Mouse (Mus musculus) ES-CJ7 (cell line): ENCODE results near the gene Lax1.
"Not testable (repeated sequence)": the region's sequence is repeated elsewhere in the genome, so short reads cannot be mapped to it uniquely, and the experiment has no call there.

Source experiments
- DNase-seq: peaks from one replicate; pipeline ENCODE4 v3.0.0; 2011; ENCODE audit warnings: low read depth, low spot score

Gene Lax1

DNA sequence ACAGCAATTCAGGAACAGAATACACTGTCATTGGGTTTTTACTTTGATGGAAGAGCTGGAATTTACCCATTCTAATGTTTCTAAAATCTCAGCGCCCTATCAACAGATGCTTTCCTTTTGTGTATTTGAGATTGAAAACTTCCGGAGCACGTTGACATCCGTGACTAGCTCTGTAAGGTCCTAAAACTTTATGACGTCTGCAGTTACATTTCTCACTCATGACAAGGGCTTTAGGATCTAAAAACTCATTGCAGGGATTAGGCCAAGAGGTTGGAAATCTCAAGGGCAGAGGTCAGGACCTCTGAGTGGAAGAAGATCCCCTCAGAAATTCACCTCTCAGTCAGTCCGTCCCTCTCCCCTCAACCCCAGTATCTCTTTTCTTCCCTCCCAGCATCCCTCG, 1.6 kb downstream of the Lax1 start:
- no peak for DNase-seq

DNA sequence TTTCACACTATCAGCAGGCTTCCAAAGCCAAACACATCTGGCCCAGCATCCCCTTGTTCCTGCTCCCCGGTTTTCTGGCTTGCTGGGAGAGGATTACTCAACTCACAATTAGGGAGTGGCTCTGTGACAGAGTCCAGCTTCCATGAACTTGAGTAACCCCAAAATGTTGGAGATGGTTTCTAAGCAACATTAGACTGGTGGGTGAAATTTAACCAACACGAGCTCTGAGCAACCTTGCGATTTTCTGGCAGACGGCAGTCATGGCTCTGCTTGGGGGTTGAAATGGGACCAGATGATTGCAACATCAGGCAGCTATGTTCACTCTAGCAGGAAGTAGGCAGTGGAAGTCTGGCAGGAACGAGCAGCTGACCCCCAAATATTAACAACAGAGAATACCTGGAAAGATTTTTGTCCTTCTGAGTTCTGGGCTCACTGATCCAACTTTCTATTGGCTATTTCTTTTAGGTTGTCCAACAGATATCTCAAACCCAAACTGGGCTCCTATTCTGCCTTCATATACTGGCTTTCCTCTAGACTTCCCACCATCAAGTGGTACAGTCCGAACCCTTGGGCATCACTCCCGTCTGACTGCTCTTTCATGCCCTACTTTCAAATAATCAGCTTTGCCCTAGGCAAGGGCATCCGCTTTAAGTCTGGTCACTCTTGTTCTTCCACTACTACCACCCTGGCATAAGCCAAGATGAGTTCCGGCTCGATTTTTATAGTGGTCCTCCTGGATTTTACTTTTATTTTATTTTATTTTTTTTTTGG, 4.0 kb downstream of the Lax1 start:
- no peak for DNase-seq

DNA sequence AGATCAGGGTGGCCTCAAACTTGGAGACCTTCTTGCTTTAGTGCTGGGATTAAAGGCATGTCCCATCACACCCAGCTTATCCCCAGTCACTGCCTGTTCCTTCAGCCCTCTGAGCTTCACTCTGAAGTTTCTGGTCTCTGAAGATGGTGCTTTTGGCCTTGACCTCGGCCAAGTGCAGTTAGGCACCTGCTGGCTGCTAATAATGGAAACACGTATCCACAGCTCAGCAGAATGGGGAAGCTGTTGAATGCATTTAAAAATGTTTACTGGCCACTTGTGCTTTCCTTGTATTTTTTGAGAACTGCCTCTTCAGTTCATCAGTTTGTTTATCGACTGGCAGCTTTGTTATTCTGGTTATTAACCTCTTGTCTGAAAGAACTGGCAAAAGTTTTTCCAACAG, 18.1 kb downstream of the Lax1 start:
- DNase-seq = peak; percentile 81

DNA sequence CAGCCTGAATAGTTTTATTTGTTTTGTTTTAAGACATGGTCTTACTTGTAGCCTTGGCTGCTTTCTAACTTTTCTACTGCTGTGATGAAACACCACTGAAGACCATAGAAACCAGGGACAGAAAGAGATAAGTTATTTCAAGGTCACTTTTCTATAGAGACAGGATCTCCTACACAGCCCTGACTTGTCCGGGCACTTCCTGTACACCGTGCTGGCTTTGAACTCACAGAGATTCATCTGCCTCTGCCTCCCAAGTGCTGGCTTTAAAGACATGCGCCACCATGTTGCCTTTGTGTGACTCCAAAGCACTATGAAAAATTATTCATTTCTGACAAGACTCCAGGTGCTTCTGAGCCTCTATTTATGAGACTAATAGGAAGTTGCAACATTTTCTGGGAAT, 18.6 kb downstream of the Lax1 start:
- DNase-seq = peak; percentile 66

DNA sequence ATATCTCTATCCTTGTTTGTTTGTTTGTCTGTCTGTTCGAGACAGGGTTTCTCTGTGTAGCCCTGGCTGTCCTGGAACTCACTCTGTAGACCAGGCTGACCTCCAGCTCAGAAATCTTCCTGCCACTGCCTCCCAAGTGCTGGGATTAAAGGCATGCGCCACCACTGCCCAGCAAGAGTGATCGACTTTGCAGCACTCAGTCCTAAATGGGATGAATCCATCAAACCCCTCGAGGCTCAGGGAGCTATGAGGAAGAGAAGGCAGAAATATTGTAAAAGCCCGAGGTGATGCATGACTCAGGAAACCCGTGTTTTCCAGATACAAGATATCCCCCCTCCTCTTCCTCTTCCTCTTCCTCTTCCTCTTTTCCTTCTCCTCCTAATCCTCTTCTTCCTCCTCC, 19.1 kb downstream of the Lax1 start:
- no peak for DNase-seq

DNA sequence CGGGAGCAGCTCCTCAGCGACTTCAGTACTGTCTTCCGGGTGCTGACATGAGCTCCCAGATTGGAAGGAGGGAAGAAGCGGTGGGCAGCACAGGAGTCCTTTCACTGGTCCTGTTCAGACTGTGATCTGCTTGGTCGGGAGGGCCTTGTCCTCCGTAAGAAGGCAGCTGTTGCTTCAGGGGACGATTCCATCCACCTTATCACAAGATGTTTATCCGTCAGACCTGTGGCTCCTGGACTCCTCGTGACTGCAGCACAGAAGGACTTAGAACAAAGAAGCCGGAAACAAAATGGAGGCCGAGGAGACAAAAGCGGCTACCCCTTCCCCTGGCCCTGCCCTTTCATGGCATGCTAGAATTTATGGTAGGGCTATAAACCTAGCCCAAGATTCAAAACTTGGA, 19.7 kb downstream of the Lax1 start:
- DNase-seq = peak; percentile 73

DNA sequence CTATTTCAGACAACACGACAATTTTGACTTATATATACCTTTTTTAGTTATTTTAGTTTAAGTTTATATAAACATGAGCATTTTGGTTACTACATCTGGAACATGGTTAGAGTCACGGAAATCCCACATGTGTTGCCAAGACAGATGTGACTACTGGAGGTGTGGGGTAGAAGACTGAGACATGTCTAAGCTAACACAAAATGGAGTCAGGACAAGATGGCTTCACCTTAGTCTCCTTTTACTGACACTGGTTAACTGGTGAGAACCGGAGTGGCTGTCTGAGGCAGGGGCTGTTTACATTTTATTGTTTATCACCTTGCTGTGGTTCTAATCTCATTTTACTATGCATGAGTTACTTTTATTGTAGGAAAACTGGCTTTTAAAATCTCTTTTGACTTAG, 21.3 kb downstream of the Lax1 start:
- DNase-seq = no peak

DNA sequence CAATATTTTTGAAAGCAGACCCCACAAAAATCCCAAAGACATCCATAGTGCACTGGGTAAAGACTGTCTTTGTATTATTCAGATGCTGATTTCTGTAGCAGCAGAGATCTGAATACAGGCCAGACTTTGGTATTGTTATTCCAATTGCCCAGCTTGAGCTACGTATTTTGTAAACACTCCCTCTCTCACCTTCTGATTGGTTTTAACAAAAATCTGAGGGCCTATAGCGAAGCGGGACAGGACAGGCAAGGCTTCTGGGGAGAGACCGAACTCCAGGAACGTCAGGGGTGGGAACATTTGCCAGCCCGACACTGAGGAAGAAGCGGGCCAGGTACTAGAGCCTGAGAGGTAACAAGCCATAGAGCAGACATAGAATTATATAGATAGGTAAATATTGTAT, 22.2 kb downstream of the Lax1 start:
- DNase-seq = peak; percentile 99

DNA sequence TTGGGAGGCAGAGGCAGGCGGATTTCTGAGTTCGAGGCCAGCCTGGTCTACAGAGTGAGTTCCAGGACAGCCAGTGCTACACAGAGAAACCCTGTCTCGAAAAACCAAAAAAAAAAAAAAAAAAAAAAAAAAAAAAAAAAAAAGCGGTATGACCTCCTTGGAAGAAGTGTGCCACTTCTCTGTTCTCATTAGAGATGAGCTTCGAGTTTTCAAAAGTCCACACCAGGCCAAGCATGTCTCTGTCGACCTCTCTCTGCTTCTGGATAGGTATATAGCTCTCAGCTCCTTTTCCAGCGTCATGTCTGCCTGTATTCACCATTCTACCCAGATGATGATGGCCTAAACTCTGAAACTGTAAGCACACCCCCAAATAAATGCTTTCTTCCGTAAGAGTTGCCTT, 24.2 kb downstream of the Lax1 start:
- not testable (repeated sequence) for DNase-seq

DNA sequence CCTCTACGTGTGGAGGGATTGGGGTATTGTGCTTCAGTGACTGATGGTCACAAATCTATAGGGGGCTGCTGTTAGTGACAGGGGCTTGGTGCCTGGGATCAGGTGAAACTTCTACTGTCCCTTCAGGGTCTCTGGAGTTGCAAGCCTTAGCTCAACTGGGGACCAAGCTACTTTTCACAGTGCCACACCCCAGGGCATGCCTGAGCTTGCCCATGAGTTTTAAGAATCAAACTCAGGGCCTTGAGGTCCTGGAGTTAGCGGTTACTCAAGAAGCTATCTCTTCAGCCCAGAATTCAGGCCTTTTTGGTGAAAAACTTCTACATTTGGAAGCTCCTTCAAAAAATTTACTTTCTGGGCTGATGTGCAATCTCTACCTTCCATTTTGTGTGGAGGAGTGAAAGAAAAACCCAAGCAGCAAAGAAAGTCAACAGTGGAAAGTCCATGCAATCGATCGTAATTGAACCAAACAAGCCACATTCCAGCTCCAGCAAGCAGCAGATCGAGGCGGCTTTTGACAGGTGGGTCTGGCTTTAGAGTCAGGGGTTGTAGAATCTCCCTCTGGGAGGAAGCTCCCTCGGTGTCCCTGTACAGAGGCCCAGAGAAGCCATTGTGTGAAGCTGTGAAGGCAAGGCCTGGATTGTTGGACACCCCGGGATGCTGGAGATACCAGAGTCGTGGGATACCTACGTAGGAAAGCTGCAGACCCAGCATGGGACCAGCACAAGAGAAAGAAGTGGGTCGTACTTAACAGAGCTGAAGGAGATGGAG, 25.5 kb downstream of the Lax1 start:
- peak; percentile 88 for DNase-seq

DNA sequence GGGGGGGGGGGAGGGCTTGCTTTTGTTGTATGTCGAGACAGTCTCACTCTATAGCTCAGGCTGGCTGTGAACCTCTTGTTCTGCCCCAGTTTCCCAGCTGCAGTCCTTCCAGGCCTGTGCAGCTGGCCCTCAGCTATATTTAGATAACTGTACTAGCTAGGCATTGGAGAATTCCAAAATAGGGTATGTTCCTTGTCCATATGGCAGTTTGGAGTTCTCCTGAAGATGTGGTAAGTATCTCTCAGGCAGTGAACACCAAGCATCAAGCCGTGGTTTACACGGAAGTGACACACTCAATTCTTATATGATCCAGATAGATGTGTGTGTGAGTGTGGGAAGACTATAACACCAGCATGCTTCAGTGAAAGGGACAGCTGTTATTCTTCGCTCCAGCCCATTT, 26.5 kb downstream of the Lax1 start:
- no peak for DNase-seq

DNA sequence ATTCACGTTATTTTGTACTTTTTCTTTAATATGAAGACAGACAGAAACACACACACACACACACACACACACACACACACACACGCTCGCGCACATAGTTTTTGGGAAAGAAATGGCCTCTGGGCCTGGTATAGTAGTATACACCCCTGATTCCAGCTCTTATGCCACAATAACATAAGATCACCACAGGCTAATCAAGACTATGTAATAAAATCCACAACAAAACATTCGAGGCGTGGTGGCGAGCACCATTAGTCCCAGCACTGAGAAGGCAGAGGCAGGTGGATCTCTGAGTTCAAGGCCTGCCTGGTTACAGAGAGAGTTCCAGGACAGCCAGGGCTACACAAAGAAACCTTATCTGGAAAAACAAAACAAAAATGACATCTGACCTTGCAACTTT, 27.0 kb downstream of the Lax1 start:
- DNase-seq = no peak

DNA sequence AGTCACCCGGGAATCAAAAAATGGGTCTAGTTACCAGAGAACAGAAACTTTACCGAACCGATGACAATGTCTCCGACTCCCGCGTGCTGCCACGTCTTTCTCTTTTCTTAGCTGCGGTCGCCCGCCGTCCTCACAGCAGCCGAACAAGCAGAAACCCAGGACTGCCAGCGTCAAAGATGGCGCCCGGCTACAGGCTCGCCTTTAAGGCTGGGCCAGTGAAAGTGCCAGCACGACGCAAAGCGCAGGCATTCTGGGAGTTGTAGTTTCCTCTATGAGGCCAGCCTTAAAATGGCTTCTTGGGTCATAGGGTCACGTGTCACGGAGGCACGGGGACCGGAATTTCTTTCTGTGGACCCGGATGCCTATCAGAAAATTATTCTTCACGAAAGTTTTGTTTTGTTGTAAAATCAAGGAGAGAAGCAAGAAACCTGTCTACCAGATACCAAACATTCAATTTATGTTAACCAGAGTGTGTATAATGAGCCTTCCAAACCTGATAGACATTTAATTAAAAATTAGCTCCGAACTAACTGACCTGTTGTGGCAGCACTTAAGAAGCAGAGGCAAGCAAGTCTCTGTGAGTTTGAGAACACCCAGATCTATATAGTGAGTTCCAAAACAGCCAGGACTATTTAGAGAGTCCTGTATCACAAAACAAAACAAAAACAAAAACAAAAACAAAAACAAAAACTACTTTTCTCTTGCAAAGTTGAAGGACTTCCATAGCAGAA, 28.5 kb downstream of the Lax1 start, which contains the start of gene Gm38394:
TSS of gene Gm38394 (minus strand) at position 116 of the 731 bp plus-strand sequence.
- peak; percentile 99 for DNase-seq

DNA sequence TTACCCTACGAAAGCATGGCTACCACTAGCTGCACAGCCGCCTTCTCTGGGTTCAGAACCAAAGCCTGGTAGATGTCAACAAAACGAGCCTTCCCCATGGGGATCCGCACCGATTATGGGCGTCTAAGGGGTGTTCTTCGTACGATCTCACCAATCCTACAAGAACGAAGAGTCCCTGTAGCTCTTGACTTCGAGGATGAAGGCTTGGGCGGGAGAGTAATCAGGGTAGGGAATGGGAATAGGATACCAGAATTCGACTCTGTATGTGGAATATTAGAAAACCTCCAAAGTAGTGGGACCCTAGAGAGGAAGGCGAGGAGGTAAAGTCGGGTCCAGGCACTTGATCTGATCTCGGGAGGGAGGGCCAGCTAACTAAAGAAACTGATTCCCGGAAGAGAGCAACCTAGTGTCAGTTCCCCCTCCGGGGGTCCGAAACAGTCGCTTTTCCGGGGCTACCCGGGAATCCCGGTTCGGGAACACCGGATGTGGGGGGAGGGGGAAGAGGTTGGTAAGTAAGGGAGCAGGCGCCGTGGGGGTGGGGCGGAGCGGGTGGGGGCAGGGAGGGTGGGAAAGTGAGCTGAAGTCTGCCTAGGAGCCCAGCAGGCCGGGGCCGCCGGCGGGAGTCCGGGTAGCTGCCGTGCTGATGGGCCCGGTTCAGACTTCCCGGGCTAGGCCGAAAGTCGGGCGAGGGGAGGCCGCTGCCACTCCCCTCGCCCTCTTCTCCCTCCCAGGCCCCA, 29.3 kb downstream of the Lax1 start, which contains the start of gene Zbed6:
TSS of gene Zbed6 (minus strand) at position 420 of the 737 bp plus-strand sequence.
- DNase-seq = peak; percentile 96

DNA sequence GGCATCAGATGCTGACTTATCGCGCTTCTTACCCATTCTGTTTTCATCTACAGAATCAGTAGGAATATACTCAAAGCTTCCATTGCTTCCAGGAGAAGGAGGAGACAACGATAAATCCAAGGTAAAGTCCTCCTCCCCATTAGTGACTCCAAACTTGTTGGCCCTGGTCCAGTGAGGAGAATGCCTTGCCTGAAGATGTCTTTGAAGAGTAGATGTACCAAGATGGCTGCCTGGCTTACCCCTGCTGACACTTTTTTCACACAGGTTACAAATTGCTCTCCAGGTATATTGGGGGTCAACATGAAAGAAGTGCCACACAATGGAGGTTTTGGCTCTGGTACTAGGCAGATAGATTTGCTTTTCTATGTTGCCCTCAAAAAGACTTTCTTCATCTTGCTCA, 31.0 kb downstream of the Lax1 start:
- no peak for DNase-seq

DNA sequence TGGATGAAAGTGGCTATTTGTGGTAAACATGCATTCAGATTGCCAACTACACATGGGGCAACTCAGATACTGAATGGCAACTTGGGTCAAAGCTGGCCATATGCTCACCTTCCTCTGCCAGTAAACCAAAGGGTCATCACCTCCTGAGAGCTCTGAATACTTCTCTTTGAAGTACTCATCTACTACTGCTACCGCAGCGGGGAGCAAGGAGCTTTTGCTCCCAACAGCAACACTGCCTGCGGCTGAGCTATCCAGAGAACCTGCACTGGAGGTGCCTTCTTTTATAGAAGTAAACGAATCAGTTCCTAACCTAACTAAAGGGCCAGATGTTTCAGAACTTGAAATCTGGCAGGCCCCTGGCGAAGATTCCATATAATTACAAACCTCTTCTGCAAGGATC, 33.1 kb downstream of the Lax1 start:
- no peak for DNase-seq

DNA sequence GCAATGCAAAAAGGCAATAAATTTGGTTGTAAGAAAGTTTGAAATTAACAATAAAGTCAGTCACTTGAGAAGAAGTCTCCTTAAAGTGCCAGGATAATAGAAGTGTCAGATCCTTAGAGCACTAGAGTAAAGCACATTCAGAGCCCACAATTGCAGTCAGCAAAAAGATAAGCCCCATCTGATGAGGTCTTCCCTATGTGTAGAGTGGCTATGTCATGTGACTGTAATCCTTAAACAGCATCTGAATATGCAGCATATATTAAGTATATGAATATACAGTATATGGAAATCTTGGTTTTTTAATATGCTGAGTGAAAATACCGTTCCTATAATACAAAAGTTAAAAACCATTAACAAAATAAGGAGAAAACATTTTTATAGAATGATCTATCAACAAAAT, 36.9 kb downstream of the Lax1 start:
- DNase-seq = no peak

DNA sequence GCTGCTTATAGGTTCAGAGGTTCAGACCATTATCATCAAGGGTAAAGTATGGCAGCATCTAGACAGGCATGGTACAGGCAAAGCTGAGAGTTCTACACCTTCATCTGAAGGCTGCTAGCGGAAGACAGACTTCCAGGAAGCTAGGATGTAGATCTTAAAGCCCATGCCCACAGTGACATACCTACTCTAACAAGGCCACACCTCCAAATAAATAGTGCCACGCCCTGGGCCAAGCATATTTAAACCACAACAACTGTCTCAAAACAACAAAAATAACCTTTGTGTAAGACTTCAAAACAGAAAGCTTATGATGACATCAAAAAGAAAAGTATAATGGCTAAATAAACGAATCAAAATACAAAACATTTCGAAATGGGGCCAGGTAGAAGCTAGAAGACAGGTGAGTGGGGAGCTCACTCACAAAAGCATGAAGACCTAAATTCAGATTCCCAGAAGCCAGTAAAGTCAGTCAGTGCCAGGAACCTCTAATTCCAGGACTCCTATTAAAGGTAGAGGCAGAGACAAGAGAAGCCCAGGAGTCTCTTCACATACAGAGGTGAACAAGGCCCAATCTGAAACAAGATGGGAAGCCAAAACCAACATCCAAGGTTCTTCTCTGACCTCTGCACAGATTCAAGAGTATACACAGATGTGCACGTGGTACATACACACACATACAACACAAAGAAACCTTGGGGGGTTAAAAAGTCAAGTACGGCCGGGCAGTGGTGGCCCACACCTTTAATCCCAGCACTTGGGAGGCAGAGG, 39.4 kb downstream of the Lax1 start:
- peak; percentile 38 for DNase-seq

DNA sequence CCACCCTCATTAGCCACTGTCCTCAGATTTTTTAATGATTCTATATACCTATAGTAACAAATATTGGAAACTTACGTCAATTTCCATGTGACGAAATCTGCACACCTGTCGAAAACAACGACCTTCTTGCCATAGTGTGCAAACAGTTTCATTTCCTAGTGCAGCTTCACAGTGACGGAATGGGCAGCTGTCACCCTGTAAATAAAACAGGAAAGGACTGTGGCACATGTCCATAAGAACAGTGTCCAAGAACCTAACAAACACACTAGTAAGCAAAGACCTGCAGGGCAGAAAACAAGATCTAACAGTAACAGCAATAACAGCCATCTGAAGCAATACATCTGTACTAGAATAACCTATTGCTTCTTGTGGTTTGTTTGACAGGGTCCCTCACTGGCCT, 44.3 kb downstream of the Lax1 start:
- DNase-seq = no peak

DNA sequence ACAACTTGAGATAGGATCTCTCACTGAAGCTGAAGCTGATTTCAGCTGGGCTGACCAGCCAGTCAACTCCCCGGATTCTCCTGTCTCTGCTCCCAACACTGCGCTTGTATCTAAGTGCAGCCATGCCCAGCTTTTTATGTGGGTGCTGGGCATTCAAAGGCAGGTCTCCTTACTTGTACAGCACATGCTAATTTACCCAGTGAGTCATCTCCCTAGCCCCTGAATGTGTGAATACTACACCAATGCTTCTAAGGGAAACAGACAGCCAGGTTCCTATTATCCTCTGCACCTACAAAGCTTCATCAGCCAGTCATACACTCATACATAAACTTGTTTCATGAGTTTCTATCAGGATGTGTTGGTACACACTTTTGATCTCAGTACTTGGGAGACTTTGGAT, 48.7 kb downstream of the Lax1 start:
- no peak for DNase-seq

DNA sequence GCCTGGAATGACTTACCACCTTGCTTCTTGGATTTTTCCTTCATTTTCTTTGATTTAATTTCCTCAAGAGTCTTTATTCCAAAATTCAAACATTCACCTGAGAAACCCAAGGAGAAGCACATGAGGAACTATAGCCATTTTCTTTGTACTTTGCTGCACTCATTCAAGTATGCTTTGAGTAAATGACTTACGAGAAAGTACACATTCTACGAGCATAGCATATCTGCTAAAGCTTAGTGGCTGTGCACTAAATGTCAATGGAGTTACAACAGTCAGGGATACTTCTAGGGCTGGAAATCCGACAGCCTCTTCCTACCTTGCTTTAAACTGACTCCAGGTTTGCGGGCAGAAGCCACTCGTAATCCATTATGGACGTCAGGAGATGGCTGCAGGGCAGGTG, 51.4 kb downstream of the Lax1 start:
- DNase-seq = no peak
